Mouse (Mus musculus): Measurements from ENCODE around the gene Krt4. TPM values are rescaled to one million over a fixed set of nuclear protein-coding genes. Genes with fewer than 3 reads are reported as not detected.

Krt4 gene
- polyA plus RNA-seq, 1 experiment from 2014 or later = 1.2 TPM

- Histone ChIP-seq H3K4me1 (replicated peaks) (peaks cover 17% of the 10 kb centered on the region), H3K9ac (no peak overlapping the region), H3K27ac (no peak overlapping the region), H3K9me3 (no peaks in the 10 kb centered on the region), H3K4me3 (replicated peaks) (peak overlapping the region; percentile 15), H3K27me3 (replicated peaks) (peaks cover 11% of the 10 kb centered on the region; the same call in 1 of the 2 replicates), H3K36me3 (no peaks in the 10 kb centered on the region), H3K4me2 (replicated peaks) (peak overlapping the region; percentile 55)
- ATAC-seq = peak; percentile 67; the same call in 1 of the 2 replicates
- 4% methylated on average over 17 of the region's 17 CpGs for WGBS
Measured at GRCm38 (mm10) chr15:101929666-101930065, 5.1 kb upstream of the Krt4 start.

GRCm38 (mm10) chr15:101929087-101929486, 4.6 kb upstream of the Krt4 start:
- Histone ChIP-seq H3K9ac (no peak overlapping the region), H3K27ac (no peak overlapping the region), H3K36me3 (no peaks in the 10 kb centered on the region), H3K27me3 (replicated peaks) (peaks cover 11% of the 10 kb centered on the region; the same call in 1 of the 2 replicates), H3K9me3 (no peaks in the 10 kb centered on the region), H3K4me1 (replicated peaks) (peaks cover 19% of the 10 kb centered on the region), H3K4me3 (replicated peaks) (peak overlapping the region; percentile 15; the same call in 1 of the 2 replicates), H3K4me2 (replicated peaks) (peak overlapping the region; percentile 55)
- peak; percentile 43; the same call in 1 of the 2 replicates for ATAC-seq
- WGBS = 21% methylated on average over 9 of the region's 9 CpGs

- no peak overlapping the region for H3K27ac ChIP-seq
- 73% methylated on average over 12 of the region's 12 CpGs for WGBS
- no peak for ATAC-seq
- H3K27me3 ChIP-seq (replicated peaks) = peaks cover 11% of the 10 kb centered on the region; the same call in 1 of the 2 replicates
- H3K4me1 ChIP-seq (replicated peaks) = peaks cover 19% of the 10 kb centered on the region
- no peak overlapping the region for H3K9ac ChIP-seq
- no peaks in the 10 kb centered on the region for H3K36me3 ChIP-seq
- no peak overlapping the region for H3K4me3 ChIP-seq (replicated peaks)
- no peaks in the 10 kb centered on the region for H3K9me3 ChIP-seq
- no peak overlapping the region for H3K4me2 ChIP-seq (replicated peaks)
Measured at GRCm38 (mm10) chr15:101927340-101928080, 3.0 kb upstream of the Krt4 start.

- no peaks in the 10 kb centered on the region for H3K9me3 ChIP-seq
- no peak overlapping the region for H3K4me3 ChIP-seq (replicated peaks)
- no peak for ATAC-seq
- no peaks in the 10 kb centered on the region for H3K36me3 ChIP-seq
- no peak overlapping the region for H3K9ac ChIP-seq
- WGBS = 45% methylated on average over 1 of the region's 1 CpGs
- H3K4me1 ChIP-seq (replicated peaks) = peaks cover 15% of the 10 kb centered on the region
- peaks cover under 1% of the 10 kb centered on the region; the same call in 1 of the 2 replicates for H3K27me3 ChIP-seq (replicated peaks)
- no peak overlapping the region for H3K4me2 ChIP-seq (replicated peaks)
- H3K27ac ChIP-seq = no peak overlapping the region
Measured at GRCm38 (mm10) chr15:101925041-101925440, 506 bp upstream of the Krt4 start.

GRCm38 (mm10) chr15:101922296-101922695, 2.2 kb downstream of the Krt4 start:
- no peaks in the 10 kb centered on the region for H3K27me3 ChIP-seq (replicated peaks)
- no peak overlapping the region for H3K4me2 ChIP-seq (replicated peaks)
- no peak overlapping the region for H3K27ac ChIP-seq
- peaks cover 5% of the 10 kb centered on the region; the same call in 1 of the 2 replicates for H3K4me1 ChIP-seq (replicated peaks)
- no peaks in the 10 kb centered on the region for H3K9me3 ChIP-seq
- 75% methylated on average over 2 of the region's 2 CpGs for WGBS
- no peak overlapping the region for H3K4me3 ChIP-seq (replicated peaks)
- no peaks in the 10 kb centered on the region for H3K36me3 ChIP-seq
- no peak for ATAC-seq
- no peak overlapping the region for H3K9ac ChIP-seq

- ATAC-seq = no peak
- H3K4me3 ChIP-seq (replicated peaks) = no peak overlapping the region
- 80% methylated on average over 2 of the region's 2 CpGs for WGBS
- H3K9me3 ChIP-seq = no peaks in the 10 kb centered on the region
- H3K27ac ChIP-seq = no peak overlapping the region
- no peaks in the 10 kb centered on the region for H3K4me1 ChIP-seq (replicated peaks)
- no peaks in the 10 kb centered on the region for H3K27me3 ChIP-seq (replicated peaks)
- H3K36me3 ChIP-seq = no peaks in the 10 kb centered on the region
- no peak overlapping the region for H3K4me2 ChIP-seq (replicated peaks)
- H3K9ac ChIP-seq = no peak overlapping the region
Measured at GRCm38 (mm10) chr15:101916072-101916471, 8.5 kb downstream of the Krt4 start.

- ATAC-seq = no peak
- Histone ChIP-seq H3K4me3 (replicated peaks) (no peak overlapping the region), H3K9me3 (no peaks in the 10 kb centered on the region), H3K4me1 (replicated peaks) (no peaks in the 10 kb centered on the region), H3K27me3 (replicated peaks) (no peaks in the 10 kb centered on the region), H3K4me2 (replicated peaks) (no peak overlapping the region), H3K36me3 (no peaks in the 10 kb centered on the region), H3K9ac (no peak overlapping the region), H3K27ac (no peak overlapping the region)
- WGBS = 86% methylated on average over 5 of the region's 5 CpGs
Measured at GRCm38 (mm10) chr15:101904849-101905248, 19.7 kb downstream of the Krt4 start.

- H3K4me1 ChIP-seq (replicated peaks) = no peaks in the 10 kb centered on the region
- H3K27me3 ChIP-seq (replicated peaks) = no peaks in the 10 kb centered on the region
- no peak overlapping the region for H3K4me3 ChIP-seq (replicated peaks)
- no peaks in the 10 kb centered on the region for H3K9me3 ChIP-seq
- no peaks in the 10 kb centered on the region for H3K36me3 ChIP-seq
- H3K27ac ChIP-seq = no peak overlapping the region
- H3K9ac ChIP-seq = no peak overlapping the region
- 50% methylated on average over 12 of the region's 12 CpGs for WGBS
- no peak overlapping the region for H3K4me2 ChIP-seq (replicated peaks)
- no peak for ATAC-seq
Measured at GRCm38 (mm10) chr15:101902171-101903149, 22.1 kb downstream of the Krt4 start.

GRCm38 (mm10) chr15:101895216-101895615, 29.3 kb downstream of the Krt4 start:
- H3K4me1 ChIP-seq (replicated peaks) = no peaks in the 10 kb centered on the region
- WGBS = 91% methylated on average over 4 of the region's 4 CpGs
- H3K4me3 ChIP-seq (replicated peaks) = no peak overlapping the region
- no peaks in the 10 kb centered on the region for H3K36me3 ChIP-seq
- no peak overlapping the region for H3K9ac ChIP-seq
- H3K27me3 ChIP-seq (replicated peaks) = no peaks in the 10 kb centered on the region
- H3K9me3 ChIP-seq = no peaks in the 10 kb centered on the region
- no peak for ATAC-seq
- H3K27ac ChIP-seq = no peak overlapping the region
- H3K4me2 ChIP-seq (replicated peaks) = no peak overlapping the region

- Histone ChIP-seq H3K27ac (no peak within 1 kb of the TSS), H3K9ac (no peak within 1 kb of the TSS), H3K4me1 (replicated peaks) (no peaks in the 10 kb centered on the region), H3K4me3 (replicated peaks) (no peak within 1 kb of the TSS), H3K4me2 (replicated peaks) (no peak within 1 kb of the TSS), H3K27me3 (replicated peaks) (no peaks in the 10 kb centered on the region), H3K36me3 (no peaks in the 10 kb centered on the region), H3K9me3 (no peaks in the 10 kb centered on the region)
- WGBS = 66% methylated on average over 4 of the region's 4 CpGs
- ATAC-seq = no peak
Measured at GRCm38 (mm10) chr15:101892820-101893219, 31.7 kb downstream of the Krt4 start, which contains the start of gene Krt76. Krt76 (minus strand) TSS chr15:101892920.

GRCm38 (mm10) chr15:101879776-101880175, 44.8 kb downstream of the Krt4 start:
- H3K9me3 ChIP-seq = no peaks in the 10 kb centered on the region
- H3K4me1 ChIP-seq (replicated peaks) = no peaks in the 10 kb centered on the region
- H3K27me3 ChIP-seq (replicated peaks) = peaks cover 11% of the 10 kb centered on the region
- H3K27ac ChIP-seq = no peak overlapping the region
- 26% methylated on average over 6 of the region's 11 CpGs for WGBS
- no peak for ATAC-seq
- H3K4me2 ChIP-seq (replicated peaks) = no peak overlapping the region
- no peak overlapping the region for H3K9ac ChIP-seq
- H3K36me3 ChIP-seq = no peaks in the 10 kb centered on the region
- no peak overlapping the region for H3K4me3 ChIP-seq (replicated peaks)

- Histone ChIP-seq H3K9me3 (no peaks in the 10 kb centered on the region), H3K4me2 (replicated peaks) (no peak overlapping the region), H3K4me3 (replicated peaks) (no peak overlapping the region), H3K27me3 (replicated peaks) (peaks cover 7% of the 10 kb centered on the region; the same call in 1 of the 2 replicates), H3K4me1 (replicated peaks) (no peaks in the 10 kb centered on the region), H3K27ac (no peak overlapping the region), H3K36me3 (no peaks in the 10 kb centered on the region), H3K9ac (no peak overlapping the region)
- 58% methylated on average over 2 of the region's 2 CpGs for WGBS
- no peak for ATAC-seq
Measured at GRCm38 (mm10) chr15:101878041-101878440, 46.5 kb downstream of the Krt4 start.
